In genomic region chr6:86813341-86813740, GRCm38 (mm10) we compare ENCODE assay signal across 8 mouse cellular contexts. TPM values are rescaled to one million over a fixed set of nuclear protein-coding genes. Genes with fewer than 3 reads are reported as not detected.
DNase-seq lines count a peak whose midpoint lies in the region; ATAC-seq lines count a peak whose summit lies in the region.

No protein-coding gene starts in this region.

- peak; percentile 71 for DNase-seq in intestine, embryonic 14.5 days (ENCODE audit: low spot score)
- peak; percentile 69 to 70 for DNase-seq in B cell, adult 2 months
- peak; percentile 31 for DNase-seq in T-cell, adult 2 months (ENCODE audit: low spot score)
- DNase-seq in embryo, embryonic 11 days = peak; percentile 67
- DNase-seq in left cerebral cortex, postnatal 4 days = peak; percentile 37
- DNase-seq in spleen, postnatal 10 days (ENCODE audit: low spot score in 2 of 2) = peak; percentile 26 to 76
- DNase-seq in frontal cortex, postnatal 10 days (ENCODE audit: low spot score in 2 of 2) = no peak

- no peak overlapping the region for H3K9ac ChIP-seq in intestine, embryonic 14.5 days (ENCODE audit: low read length)
- no peak overlapping the region for H3K9ac ChIP-seq in intestine, embryonic 15.5 days

- 15% methylated on average over 3 of the region's 3 CpGs for WGBS in intestine, embryonic 14.5 days
- whole genome bisulfite sequencing in intestine, embryonic 15.5 days = 32% methylated on average over 3 of the region's 3 CpGs

- H3K4me3 ChIP-seq in intestine, embryonic 14.5 days (ENCODE audit: low read depth, low read length) = no peak overlapping the region
- H3K4me3 ChIP-seq in intestine, embryonic 15.5 days (replicated peaks) = no peak overlapping the region

- intact Hi-C loops in left cerebral cortex, postnatal 4 days (cut with DNase I) = no loop called here

- H3K27ac ChIP-seq in intestine, embryonic 14.5 days (ENCODE audit: low read depth) = no peak overlapping the region
- H3K27ac ChIP-seq in intestine, embryonic 15.5 days = no peak overlapping the region

- no peaks in the 10 kb centered on the region for H3K9me3 ChIP-seq in intestine, embryonic 14.5 days (ENCODE audit: control insufficient read depth, low read length)
- H3K9me3 ChIP-seq in intestine, embryonic 15.5 days = no peaks in the 10 kb centered on the region

- peaks cover 6% of the 10 kb centered on the region; the same call in 1 of the 2 replicates for H3K4me1 ChIP-seq in intestine, embryonic 14.5 days (replicated peaks; ENCODE audit: control insufficient read depth, insufficient read depth, low read length)
- H3K4me1 ChIP-seq in intestine, embryonic 15.5 days (replicated peaks) = 0 out of 2 replicates have a peak, but pooled peaks cover 6% of the 10 kb centered on the region

- no peaks in the 10 kb centered on the region for H3K36me3 ChIP-seq in intestine, embryonic 14.5 days (ENCODE audit: control insufficient read depth, insufficient read depth, low read length)
- H3K36me3 ChIP-seq in intestine, embryonic 15.5 days = no peaks in the 10 kb centered on the region

- no peaks in the 10 kb centered on the region for H3K27me3 ChIP-seq in intestine, embryonic 14.5 days (replicated peaks; ENCODE audit: control insufficient read depth, insufficient read depth, low read length)
- no peaks in the 10 kb centered on the region for H3K27me3 ChIP-seq in intestine, embryonic 15.5 days (replicated peaks)

- ATAC-seq in intestine, embryonic 14.5 days (replicated peaks; ENCODE audit: low FRiP score, low TSS enrichment, low read depth) = no peak
- no peak for ATAC-seq in intestine, embryonic 15.5 days

- H3K4me2 ChIP-seq in intestine, embryonic 14.5 days (ENCODE audit: low read length) = no peak overlapping the region
- no peak overlapping the region for H3K4me2 ChIP-seq in intestine, embryonic 15.5 days (replicated peaks)

RNA-seq across cellular contexts. Expression of gene Anxa4, which starts 20.0 kb away (rescaled TPM):
- 166 and 167 TPM in 2 replicates for polyA plus RNA-seq in intestine, embryonic 14.5 days (2014; fragmentation: Nextera tagmentation; extraction: Ambion mirVana)
- polyA plus RNA-seq in intestine, embryonic 15.5 days (2015; fragmentation: Nextera tagmentation; extraction: Ambion mirVana) = 345 and 376 TPM in 2 replicates
- 1 to 10 TPM; 3.1 to 4.5 TPM for total RNA-seq in left cerebral cortex, postnatal 4 days (2021)

RNA-seq across cellular contexts. Expression of gene Aak1, which starts 36.0 kb away (rescaled TPM):
- polyA plus RNA-seq in intestine, embryonic 14.5 days (2014; fragmentation: Nextera tagmentation; extraction: Ambion mirVana) = 14.0 and 14.7 TPM in 2 replicates
- 13.7 and 14.8 TPM in 2 replicates for polyA plus RNA-seq in intestine, embryonic 15.5 days (2015; fragmentation: Nextera tagmentation; extraction: Ambion mirVana)
- total RNA-seq in left cerebral cortex, postnatal 4 days (2021) = 100 to 1,000 TPM; 165 to 166 TPM

Comparison
In these comparisons a context has a peak if more than half of its experiments do, and no peak if none do; other contexts are left out.
1. DNase-seq: peak in intestine, embryonic 14.5 days (single experiment), B cell, adult 2 months (2 of 2), T-cell, adult 2 months (single experiment), embryo, embryonic 11 days (single experiment), left cerebral cortex, postnatal 4 days (single experiment) and spleen, postnatal 10 days (2 of 2); none in frontal cortex, postnatal 10 days (0 of 2).